Mouse (Mus musculus): Measurements from ENCODE around the gene Wbp1l. TPM values are rescaled to one million over a fixed set of nuclear protein-coding genes. Genes with fewer than 3 reads are reported as not detected.

Wbp1l gene
- total and polyA plus RNA-seq, 3 experiments = 52.9 to 70.0 TPM; not detected in 1

DNA sequence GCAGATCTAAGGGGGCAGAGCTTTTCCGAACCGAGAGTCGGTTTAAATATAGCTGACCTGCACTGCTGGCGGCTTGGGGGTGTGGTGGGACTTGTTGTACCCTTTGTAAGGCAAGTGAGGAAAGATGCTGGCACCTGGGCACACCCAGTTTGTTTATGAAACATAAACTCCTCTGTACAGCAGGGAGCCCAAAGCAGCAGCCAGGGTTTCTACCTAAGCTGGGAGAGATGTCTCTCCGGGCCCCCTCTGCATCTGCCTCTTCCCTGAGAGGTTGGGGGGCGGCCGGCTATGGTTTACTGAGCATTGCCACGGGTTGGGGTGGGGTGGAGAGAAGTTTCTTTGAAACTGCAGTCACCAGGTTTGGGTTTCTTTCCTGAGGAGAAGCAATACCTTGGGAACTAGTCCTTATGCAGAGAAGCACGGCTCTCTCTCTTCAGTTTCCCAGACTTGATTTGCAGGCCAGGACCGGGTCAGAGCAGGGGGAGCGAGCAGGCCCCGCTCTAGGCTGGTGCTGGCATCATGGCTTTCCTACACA, 23.8 kb downstream of the Wbp1l start:
- TF ChIP-seq GATA1 (IDR thresholded peaks at IDR 0.05; ENCODE audit: low read depth, low read length) = no peak
- no peak for TF ChIP-seq RAD21 (IDR thresholded peaks at IDR 0.05; ENCODE audit: low read depth, low read length)
- no peak for TF ChIP-seq GABPA (IDR thresholded peaks at IDR 0.05; ENCODE audit: low read depth, low read length)
- no peak for TF ChIP-seq CHD2 (IDR thresholded peaks at IDR 0.05; ENCODE audit: low read length)
- no peak for TF ChIP-seq POLR2AphosphoS2 (IDR thresholded peaks at IDR 0.05; ENCODE audit: low read length)
- TF ChIP-seq NELFE (IDR thresholded peaks at IDR 0.05; ENCODE audit: low read depth, low read length) = no peak
- TF ChIP-seq BHLHE40 (IDR thresholded peaks at IDR 0.05; ENCODE audit: borderline replicate concordance, low read depth, low read length) = no peak
- no peak for TF ChIP-seq TAL1 (IDR thresholded peaks at IDR 0.05; ENCODE audit: low read length)
- no peak for TF ChIP-seq USF2 (IDR thresholded peaks at IDR 0.05; ENCODE audit: borderline replicate concordance in 1 of 2, insufficient read depth in 1 of 2, low read depth in 1 of 2, low read length in 2 of 2)
- TF ChIP-seq MAX (IDR thresholded peaks at IDR 0.05; ENCODE audit: low read length) = no peak
- no peak for TF ChIP-seq MEF2A (IDR thresholded peaks at IDR 0.05; ENCODE audit: extremely low read depth, insufficient replicate concordance, low read depth, low read length, poor library complexity, severe bottlenecking)
- TF ChIP-seq MXI1 (IDR thresholded peaks at IDR 0.05; ENCODE audit: low read depth, low read length) = no peak
- Histone ChIP-seq H3K79me2 (ENCODE audit: control insufficient read depth, insufficient read depth, low read length, poor library complexity) (no peaks in the 10 kb centered on the region), H3K27ac (ENCODE audit: control insufficient read depth, low read depth, low read length) (no peak overlapping the region), H3K9ac (ENCODE audit: control insufficient read depth, low read depth, low read length, poor library complexity, severe bottlenecking) (no peak overlapping the region), H3K4me1 (ENCODE audit: control insufficient read depth in 1 of 2, insufficient read depth in 2 of 2, low read length in 2 of 2) (no peaks in the 10 kb centered on the region), H3K36me3 (ENCODE audit: control insufficient read depth in 1 of 2, insufficient read depth in 2 of 2, low read length in 2 of 2) (peaks cover 0 to 3% of the 10 kb centered on the region in 2 experiments; a peak in 1 of 4 replicates), H3K27me3 (ENCODE audit: control insufficient read depth in 1 of 2, insufficient read depth in 2 of 2, low read length in 2 of 2) (no peaks in the 10 kb centered on the region), H3K9me3 (replicated peaks; ENCODE audit: insufficient read depth, low read length) (no peaks in the 10 kb centered on the region), H3K4me3 (ENCODE audit: control insufficient read depth in 1 of 2, insufficient read depth in 1 of 2, low read depth in 2 of 2, low read length in 2 of 2) (no peak overlapping the region)
- DNase-seq (ENCODE audit: low read depth, low spot score) = no peak

GRCm38 (mm10) chr19:46623194-46623667, 24.3 kb downstream of the Wbp1l start:
- Histone ChIP-seq H3K36me3 (ENCODE audit: control insufficient read depth in 1 of 2, insufficient read depth in 2 of 2, low read length in 2 of 2) (peaks cover 0 to 1% of the 10 kb centered on the region in 2 experiments; a peak in 1 of 4 replicates), H3K9me3 (replicated peaks; ENCODE audit: insufficient read depth, low read length) (no peaks in the 10 kb centered on the region), H3K9ac (ENCODE audit: control insufficient read depth, low read depth, low read length, poor library complexity, severe bottlenecking) (no peak overlapping the region), H3K27me3 (ENCODE audit: control insufficient read depth in 1 of 2, insufficient read depth in 2 of 2, low read length in 2 of 2) (no peaks in the 10 kb centered on the region), H3K4me3 (ENCODE audit: control insufficient read depth in 1 of 2, insufficient read depth in 1 of 2, low read depth in 2 of 2, low read length in 2 of 2) (no peak overlapping the region), H3K79me2 (ENCODE audit: control insufficient read depth, insufficient read depth, low read length, poor library complexity) (no peaks in the 10 kb centered on the region), H3K27ac (ENCODE audit: control insufficient read depth, low read depth, low read length) (no peak overlapping the region), H3K4me1 (ENCODE audit: control insufficient read depth in 1 of 2, insufficient read depth in 2 of 2, low read length in 2 of 2) (no peaks in the 10 kb centered on the region)
- TF ChIP-seq MAZ (IDR thresholded peaks at IDR 0.05; ENCODE audit: low read depth, low read length) (no peak), MYC (IDR thresholded peaks at IDR 0.05; ENCODE audit: low read depth, low read length) (no peak), GATA1 (IDR thresholded peaks at IDR 0.05; ENCODE audit: low read depth, low read length) (no peak), USF1 (IDR thresholded peaks at IDR 0.05; ENCODE audit: low read depth, low read length) (no peak), EP300 (IDR thresholded peaks at IDR 0.05; ENCODE audit: low read depth in 1 of 2, low read length in 2 of 2) (no peak), E2F4 (IDR thresholded peaks at IDR 0.05; ENCODE audit: borderline replicate concordance, low read depth, low read length) (no peak), CHD2 (IDR thresholded peaks at IDR 0.05; ENCODE audit: low read length) (no peak), CHD1 (IDR thresholded peaks at IDR 0.05; ENCODE audit: low read depth, low read length) (no peak), TCF12 (IDR thresholded peaks at IDR 0.05; ENCODE audit: low read depth, low read length) (no peak), RAD21 (IDR thresholded peaks at IDR 0.05; ENCODE audit: low read depth, low read length) (no peak)
- no peak for DNase-seq (ENCODE audit: low read depth, low spot score)

Measured in MEL (cell line).